Mouse (Mus musculus): Measurements from ENCODE around the gene Smpd2.

Smpd2 gene

GRCm38 (mm10) chr10:41489708-41490517 lies at the start of gene Smpd2, which contains the start of gene Ppil6:
TSS of gene Smpd2 (minus strand) at chr10:41490369.
TSS of gene Ppil6 (plus strand) at chr10:41490439.
- DNase-seq: peak; percentile 97 to 98

GRCm38 (mm10) chr10:41538986-41539385 lies 48.8 kb upstream of the Smpd2 start:
- no peak for DNase-seq

GRCm38 (mm10) chr10:41537983-41538330 lies 47.8 kb upstream of the Smpd2 start:
- no peak for DNase-seq

GRCm38 (mm10) chr10:41537226-41537982 lies 47.2 kb upstream of the Smpd2 start:
- DNase-seq: no peak

- DNase-seq: no peak
Observed at GRCm38 (mm10) chr10:41536714-41537113, 46.5 kb upstream of the Smpd2 start.

GRCm38 (mm10) chr10:41535991-41536390 lies 45.8 kb upstream of the Smpd2 start:
- DNase-seq: no peak

- DNase-seq: no peak
Observed at GRCm38 (mm10) chr10:41529972-41530371, 39.8 kb upstream of the Smpd2 start.

- DNase-seq: no peak
Observed at GRCm38 (mm10) chr10:41525696-41526095, 35.5 kb upstream of the Smpd2 start.

GRCm38 (mm10) chr10:41523386-41523785 lies 33.2 kb upstream of the Smpd2 start:
- DNase-seq: no peak

GRCm38 (mm10) chr10:41520410-41520673 lies 30.2 kb upstream of the Smpd2 start:
- no peak for DNase-seq

GRCm38 (mm10) chr10:41519640-41520409 lies 29.7 kb upstream of the Smpd2 start:
- DNase-seq: peak; percentile 71 to 76

- DNase-seq: peak; percentile 93 to 95
Observed at GRCm38 (mm10) chr10:41518981-41519618, 28.9 kb upstream of the Smpd2 start, which contains the start of gene Cd164. TSS of gene Cd164 (plus strand) at chr10:41519414.

GRCm38 (mm10) chr10:41518508-41518980 lies 28.4 kb upstream of the Smpd2 start:
- DNase-seq: peak; percentile 79 to 83

GRCm38 (mm10) chr10:41514921-41515320 lies 24.8 kb upstream of the Smpd2 start:
- no peak for DNase-seq

- DNase-seq: no peak
Observed at GRCm38 (mm10) chr10:41514301-41514700, 24.1 kb upstream of the Smpd2 start.

- DNase-seq: peak in 1 of 2 experiments; percentile 50
Observed at GRCm38 (mm10) chr10:41509160-41509559, 19.0 kb upstream of the Smpd2 start.

- DNase-seq: peak; percentile 56 to 76
Observed at GRCm38 (mm10) chr10:41505446-41505845, 15.3 kb upstream of the Smpd2 start.

GRCm38 (mm10) chr10:41504996-41505395 lies 14.8 kb upstream of the Smpd2 start:
- no peak for DNase-seq

GRCm38 (mm10) chr10:41500941-41501340 lies 10.8 kb upstream of the Smpd2 start:
- DNase-seq: no peak

- DNase-seq: no peak
Observed at GRCm38 (mm10) chr10:41491111-41491510, 942 bp upstream of the Smpd2 start.

GRCm38 (mm10) chr10:41490518-41490873 lies 327 bp upstream of the Smpd2 start:
- DNase-seq: no peak

GRCm38 (mm10) chr10:41489294-41489693 lies 875 bp downstream of the Smpd2 start:
- DNase-seq: peak in 1 of 2 experiments; percentile 21

- no peak for DNase-seq
Observed at GRCm38 (mm10) chr10:41488877-41489276, 1.3 kb downstream of the Smpd2 start.
